Mouse (Mus musculus) hindbrain, embryonic 15.5 days (tissue): Measurements from ENCODE around the gene Sectm1a. TPM values are rescaled to one million over a fixed set of nuclear protein-coding genes. Genes with fewer than 3 reads are reported as not detected.

ENCODE experiments used
- ATAC-seq: fragments of 200-750 bp; cut with Nextera tagmentation; 2 replicates; pipeline ENCODE4 v1.8.0; 2017; ENCODE audit warnings: low read depth, moderate number of reproducible peaks, moderate TSS enrichment; ENCODE audit not compliant: low FRiP score
- H3K27ac ChIP-seq: fragments of 300-500 bp; sonication (generic); replicated peaks from 2 replicates; pipeline ENCODE4 v1.5.1; 2015; ENCODE audit warnings: mild to moderate bottlenecking, inconsistent platforms
- H3K27me3 ChIP-seq: fragments of 300-500 bp; sonication (generic); 2 replicates; pipeline ENCODE4 v1.6.1; 2015; ENCODE audit warnings: control low read depth, inconsistent platforms
- H3K36me3 ChIP-seq: fragments of 300-500 bp; sonication (generic); 2 replicates; pipeline ENCODE4 v1.6.1; 2015; ENCODE audit warnings: control low read depth, inconsistent platforms
- H3K4me1 ChIP-seq: fragments of 300-500 bp; sonication (generic); replicated peaks from 2 replicates; pipeline ENCODE4 v1.6.1; 2015; ENCODE audit warnings: control low read depth, inconsistent platforms
- H3K4me2 ChIP-seq: fragments of 300-500 bp; sonication (generic); 2 replicates; pipeline ENCODE4 v1.6.1; 2015; ENCODE audit warnings: moderate library complexity, mild to moderate bottlenecking, inconsistent platforms
- H3K4me3 ChIP-seq: fragments of 300-500 bp; sonication (generic); 2 replicates; pipeline ENCODE4 v1.5.1; 2015; ENCODE audit warnings: mild to moderate bottlenecking, inconsistent platforms
- H3K9ac ChIP-seq: fragments of 300-500 bp; sonication (generic); 2 replicates; pipeline ENCODE4 v1.6.1; 2015; ENCODE audit warnings: inconsistent platforms
- H3K9me3 ChIP-seq: fragments of 300-500 bp; sonication (generic); 2 replicates; pipeline ENCODE4 v1.6.1; 2016; ENCODE audit warnings: control low read depth, inconsistent platforms
- WGBS: fragments of 180-500 bp; shearing (Covaris S2); methylation state at CpG from one replicate; pipeline ENCODE4 v1.1.7; 2015; 5-methylcytosine and 5-hydroxymethylcytosine counted together
- polyA plus RNA-seq: library from polyadenylated mRNA; unstranded; fragments of >200 nt; fragmentation: Nextera tagmentation; extraction: Ambion mirVana; gene quantifications from 2 replicates; pipeline ENCODE4 v1.2.1, GENCODE M21; 2015

Gene Sectm1a
- polyA plus RNA-seq, result 0.26 TPM in 1 of 2 replicates, not detected in the other

DNA sequence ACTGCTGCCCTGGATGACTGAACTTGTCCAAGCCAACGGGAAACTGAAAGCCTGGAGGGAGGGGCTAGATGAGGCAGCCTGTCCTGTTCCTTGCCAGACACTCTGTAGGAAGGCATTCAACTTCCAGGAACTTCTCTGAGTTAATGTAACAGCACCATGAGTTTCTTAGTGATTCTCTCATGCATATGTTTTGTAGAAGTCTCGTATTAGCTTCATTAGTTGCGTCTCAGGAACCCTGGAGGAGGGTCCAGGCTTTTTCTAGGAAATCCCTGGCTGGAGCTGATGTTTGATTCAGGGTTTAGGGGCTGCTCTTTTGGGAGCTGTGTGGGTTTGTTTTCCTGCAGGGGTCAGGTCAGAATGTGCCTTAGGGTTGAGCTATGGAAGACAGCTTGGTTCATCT lies at the start of gene Sectm1a:
Sectm1a (minus strand) TSS at position 101 of the 400 bp plus-strand sequence.
- Histone ChIP-seq H3K27ac (no peak within 1 kb of the TSS), H3K36me3 (no peaks in the 10 kb centered on the region), H3K4me1 (no peaks in the 10 kb centered on the region), H3K9ac (no peak within 1 kb of the TSS), H3K9me3 (no peaks in the 10 kb centered on the region), H3K4me2 (no peak within 1 kb of the TSS), H3K4me3 (no peak within 1 kb of the TSS), H3K27me3 (no peaks in the 10 kb centered on the region)
- WGBS, result 84% methylated on average over 3 of the region's 3 CpGs
- no peak for ATAC-seq

DNA sequence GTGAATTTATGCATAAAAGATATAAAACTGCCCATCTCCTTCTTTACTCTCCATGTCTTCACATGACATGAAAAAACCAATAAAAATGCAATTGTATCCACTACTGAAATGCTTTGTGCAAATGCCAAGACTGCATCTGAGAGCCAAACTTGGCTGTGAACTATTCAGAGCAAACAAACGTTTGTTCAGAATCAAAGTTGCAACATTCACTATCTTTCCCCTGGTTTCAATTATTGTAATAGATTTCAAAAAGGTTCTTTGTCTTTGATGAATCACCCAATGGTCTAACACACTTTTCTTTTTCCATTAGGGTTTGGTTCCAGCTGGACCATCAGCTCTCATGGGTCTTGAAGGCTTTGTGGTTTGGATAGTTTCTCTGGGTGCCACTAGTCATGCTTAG lies 48.6 kb upstream of the Sectm1a start:
- WGBS, result 77% methylated on average over 1 of the region's 1 CpGs
- ATAC-seq, result no peak
- Histone ChIP-seq H3K4me1 (no peaks in the 10 kb centered on the region), H3K27ac (no peak overlapping the region), H3K4me3 (no peak overlapping the region), H3K4me2 (no peak overlapping the region), H3K36me3 (no peaks in the 10 kb centered on the region), H3K9me3 (no peaks in the 10 kb centered on the region), H3K9ac (no peak overlapping the region), H3K27me3 (no peaks in the 10 kb centered on the region)

DNA sequence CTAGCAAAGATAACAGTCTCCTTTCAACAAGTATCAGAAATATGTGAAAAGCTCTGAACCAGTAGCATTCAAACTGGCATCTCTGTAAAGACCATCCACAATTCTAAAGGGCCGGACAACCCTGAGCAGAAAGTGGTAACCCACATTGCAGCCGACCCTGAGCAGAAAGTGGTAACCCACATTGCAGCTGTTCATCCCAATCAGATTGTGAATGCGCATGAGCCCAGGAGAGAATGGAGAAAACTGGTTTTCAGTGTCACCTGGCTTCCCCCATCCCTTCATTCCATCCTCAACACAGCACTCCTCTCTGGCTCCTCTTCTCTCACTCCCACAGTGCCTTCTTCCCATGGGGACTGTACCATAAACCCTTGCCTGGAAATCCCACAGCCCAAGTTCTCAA lies 46.4 kb upstream of the Sectm1a start:
- no peaks in the 10 kb centered on the region for H3K9me3 ChIP-seq
- ATAC-seq, result no peak
- no peaks in the 10 kb centered on the region for H3K36me3 ChIP-seq
- H3K9ac ChIP-seq, result no peak overlapping the region
- 94% methylated on average over 3 of the region's 3 CpGs for WGBS
- H3K4me2 ChIP-seq, result no peak overlapping the region
- H3K27me3 ChIP-seq, result no peaks in the 10 kb centered on the region
- H3K4me3 ChIP-seq, result no peak overlapping the region
- H3K27ac ChIP-seq, result no peak overlapping the region
- no peaks in the 10 kb centered on the region for H3K4me1 ChIP-seq

DNA sequence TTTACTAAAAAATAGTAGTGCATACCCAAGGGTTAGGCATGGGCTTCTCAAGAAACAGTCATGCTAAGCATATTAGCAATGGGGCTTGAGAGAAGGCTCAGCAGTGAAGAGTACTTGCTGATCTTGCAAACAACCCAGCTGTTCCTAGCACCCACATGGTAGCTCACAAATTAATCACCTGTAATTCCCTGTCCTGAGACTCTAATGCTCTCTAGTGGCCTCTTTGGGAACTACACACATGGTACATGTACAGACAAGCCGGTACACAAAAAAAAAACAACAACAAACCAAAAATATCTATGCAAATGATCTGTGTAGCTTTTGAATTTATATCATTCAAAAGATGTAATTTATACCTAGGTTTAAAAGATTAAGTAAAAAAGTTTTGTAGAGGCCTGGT lies 45.4 kb upstream of the Sectm1a start:
- ATAC-seq, result no peak
- no peak overlapping the region for H3K4me3 ChIP-seq
- H3K27ac ChIP-seq, result no peak overlapping the region
- 75% methylated on average over 1 of the region's 1 CpGs for WGBS
- no peaks in the 10 kb centered on the region for H3K27me3 ChIP-seq
- H3K9me3 ChIP-seq, result no peaks in the 10 kb centered on the region
- no peak overlapping the region for H3K9ac ChIP-seq
- H3K36me3 ChIP-seq, result no peaks in the 10 kb centered on the region
- H3K4me2 ChIP-seq, result no peak overlapping the region
- H3K4me1 ChIP-seq, result no peaks in the 10 kb centered on the region

DNA sequence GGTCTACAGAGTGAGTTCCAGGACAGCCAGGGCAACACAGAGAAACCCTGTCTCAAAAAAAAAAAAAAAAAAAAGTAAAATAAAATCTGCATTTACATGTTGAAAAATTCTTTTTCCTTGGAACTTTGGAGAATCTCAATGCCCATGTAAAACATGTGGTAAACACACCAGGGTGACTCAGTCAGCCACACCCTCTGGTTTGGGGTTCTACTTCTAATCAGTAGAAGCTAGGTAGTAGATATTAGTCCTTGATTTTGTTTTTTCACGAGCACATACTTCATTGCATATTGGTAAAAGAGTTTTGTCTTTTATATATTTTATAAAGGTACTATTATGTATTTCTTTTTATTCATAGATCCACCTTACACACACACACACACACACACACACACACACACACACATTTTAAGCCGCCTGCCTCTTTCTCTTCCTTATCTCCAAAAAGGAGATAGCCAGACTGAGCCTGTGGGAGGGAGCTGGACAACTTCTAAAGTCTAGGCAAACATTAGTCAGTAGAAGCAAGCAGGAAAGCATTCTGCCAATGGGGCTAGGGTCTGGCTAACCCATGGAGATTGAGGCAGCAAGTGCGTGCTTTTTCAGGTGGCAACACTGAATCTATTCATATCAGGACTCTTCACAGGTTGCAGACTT lies 44.6 kb upstream of the Sectm1a start:
- Histone ChIP-seq H3K4me2 (no peak overlapping the region), H3K9me3 (no peaks in the 10 kb centered on the region), H3K36me3 (no peaks in the 10 kb centered on the region), H3K27me3 (no peaks in the 10 kb centered on the region), H3K27ac (no peak overlapping the region), H3K4me3 (no peak overlapping the region), H3K4me1 (no peaks in the 10 kb centered on the region), H3K9ac (no peak overlapping the region)
- WGBS, result 94% methylated on average over 3 of the region's 3 CpGs
- ATAC-seq, result no peak

DNA sequence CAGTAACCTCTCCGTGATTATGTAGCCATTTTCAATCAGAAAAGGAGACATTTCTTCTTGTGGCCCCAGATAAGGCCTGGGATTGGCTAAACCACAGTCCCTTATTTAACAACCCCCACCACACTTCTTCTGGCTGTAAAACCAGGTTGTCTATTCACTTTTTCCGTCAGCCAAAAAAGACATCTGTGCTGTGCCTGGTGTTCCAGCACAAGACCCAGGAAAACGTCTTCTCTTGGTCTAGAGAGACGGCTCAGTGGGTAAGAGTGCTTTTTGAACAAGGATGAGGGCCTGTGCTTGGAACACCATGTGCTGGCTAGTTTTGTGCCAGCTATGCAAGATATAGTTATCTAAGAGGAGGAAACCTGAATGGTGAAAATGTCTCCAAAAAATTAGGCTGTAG lies 42.4 kb upstream of the Sectm1a start:
- WGBS, result 84% methylated on average over 4 of the region's 4 CpGs

DNA sequence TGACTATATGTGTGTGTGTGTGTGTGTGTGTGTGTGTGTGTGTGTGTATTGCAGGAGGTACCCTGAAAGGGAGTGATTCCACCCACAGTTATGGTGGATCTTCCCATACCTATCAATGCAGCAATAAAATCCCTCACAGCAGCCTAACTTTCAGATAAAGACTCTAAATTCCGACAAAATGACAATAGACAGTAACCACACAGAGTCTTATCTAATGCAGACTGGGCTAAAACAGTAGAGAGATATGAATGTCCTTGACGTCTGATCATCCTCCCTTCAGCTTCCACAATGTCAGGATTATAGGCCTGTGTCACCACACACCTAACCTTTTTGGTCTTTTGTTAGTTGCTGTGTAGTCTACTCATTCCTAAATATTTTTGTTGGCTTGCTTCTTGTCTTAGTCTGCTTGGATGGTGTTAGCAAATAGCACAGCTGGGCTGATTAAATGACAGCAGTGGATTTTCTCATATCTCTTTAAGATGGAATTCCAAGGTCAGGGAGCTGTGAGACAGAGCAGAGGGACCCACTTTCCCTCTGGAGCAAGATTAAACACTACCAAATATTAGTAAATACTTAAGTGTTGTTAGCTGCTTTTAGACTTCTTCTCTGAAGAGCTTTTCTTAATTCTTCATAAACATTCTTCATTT lies 41.1 kb upstream of the Sectm1a start:
- H3K9me3 ChIP-seq, result no peaks in the 10 kb centered on the region
- no peak overlapping the region for H3K4me3 ChIP-seq
- no peak overlapping the region for H3K4me2 ChIP-seq
- H3K9ac ChIP-seq, result no peak overlapping the region
- H3K27me3 ChIP-seq, result no peaks in the 10 kb centered on the region
- no peaks in the 10 kb centered on the region for H3K4me1 ChIP-seq
- ATAC-seq, result no peak
- no peaks in the 10 kb centered on the region for H3K36me3 ChIP-seq
- H3K27ac ChIP-seq, result no peak overlapping the region
- WGBS, result 91% methylated on average over 2 of the region's 2 CpGs

More for the DNA sequence above, 42.4 kb upstream of the Sectm1a start:
- Histone ChIP-seq H3K9ac (no peak overlapping the region), H3K4me1 (no peaks in the 10 kb centered on the region), H3K27ac (no peak overlapping the region), H3K36me3 (no peaks in the 10 kb centered on the region), H3K9me3 (no peaks in the 10 kb centered on the region), H3K4me3 (no peak overlapping the region), H3K4me2 (no peak overlapping the region), H3K27me3 (no peaks in the 10 kb centered on the region)
- no peak for ATAC-seq

DNA sequence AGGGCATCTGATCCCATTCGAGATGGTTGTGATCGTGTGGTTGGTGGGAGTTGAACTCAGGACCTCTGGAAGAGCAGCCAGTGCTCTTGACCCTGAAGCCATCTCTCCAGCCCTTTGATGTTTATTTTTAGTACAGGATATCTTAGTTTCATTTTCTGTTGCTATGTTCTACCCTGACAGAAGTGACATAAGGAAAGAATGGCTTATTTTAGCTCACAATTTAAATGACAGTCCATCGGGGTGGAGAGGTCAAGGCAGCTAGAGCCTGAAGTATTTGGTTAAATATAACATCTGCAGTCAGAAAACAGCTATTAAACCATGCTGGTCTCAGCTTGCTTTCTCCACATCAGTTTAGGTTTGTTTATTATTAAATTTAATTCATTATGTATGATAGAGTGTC lies 40.1 kb upstream of the Sectm1a start:
- no peaks in the 10 kb centered on the region for H3K9me3 ChIP-seq
- no peaks in the 10 kb centered on the region for H3K36me3 ChIP-seq
- no peak overlapping the region for H3K27ac ChIP-seq
- H3K4me1 ChIP-seq, result no peaks in the 10 kb centered on the region
- H3K4me3 ChIP-seq, result no peak overlapping the region
- no peaks in the 10 kb centered on the region for H3K27me3 ChIP-seq
- no peak overlapping the region for H3K9ac ChIP-seq
- WGBS, result 85% methylated on average over 3 of the region's 3 CpGs
- no peak for ATAC-seq
- no peak overlapping the region for H3K4me2 ChIP-seq

DNA sequence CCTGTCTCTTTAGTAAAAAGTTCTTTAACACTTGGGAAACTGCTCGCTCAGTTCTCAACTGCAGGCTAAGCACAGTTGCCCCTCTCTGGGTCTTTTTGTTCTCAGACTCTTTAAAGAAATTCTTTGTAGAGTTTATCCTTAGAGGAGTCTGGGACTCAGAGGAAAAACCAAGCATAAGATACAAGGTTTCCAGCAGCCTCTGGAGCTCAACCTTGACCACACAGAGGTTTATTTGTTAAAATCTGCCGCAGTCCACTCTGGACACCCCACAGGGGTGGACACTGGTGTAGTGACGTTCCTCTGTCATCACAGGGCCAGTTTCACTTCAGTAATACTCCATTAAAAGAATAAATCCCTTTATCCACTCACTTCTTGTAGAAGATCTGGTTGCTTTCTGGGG lies 37.6 kb upstream of the Sectm1a start, which contains the start of gene Tex19.2:
Tex19.2 (minus strand) TSS at position 101 of the 400 bp plus-strand sequence.
- Histone ChIP-seq H3K4me3 (no peak within 1 kb of the TSS), H3K9me3 (no peaks in the 10 kb centered on the region), H3K27ac (no peak within 1 kb of the TSS), H3K27me3 (no peaks in the 10 kb centered on the region), H3K4me1 (no peaks in the 10 kb centered on the region), H3K36me3 (no peaks in the 10 kb centered on the region), H3K4me2 (no peak within 1 kb of the TSS), H3K9ac (no peak within 1 kb of the TSS)
- 65% methylated on average over 3 of the region's 3 CpGs for WGBS
- no peak for ATAC-seq

DNA sequence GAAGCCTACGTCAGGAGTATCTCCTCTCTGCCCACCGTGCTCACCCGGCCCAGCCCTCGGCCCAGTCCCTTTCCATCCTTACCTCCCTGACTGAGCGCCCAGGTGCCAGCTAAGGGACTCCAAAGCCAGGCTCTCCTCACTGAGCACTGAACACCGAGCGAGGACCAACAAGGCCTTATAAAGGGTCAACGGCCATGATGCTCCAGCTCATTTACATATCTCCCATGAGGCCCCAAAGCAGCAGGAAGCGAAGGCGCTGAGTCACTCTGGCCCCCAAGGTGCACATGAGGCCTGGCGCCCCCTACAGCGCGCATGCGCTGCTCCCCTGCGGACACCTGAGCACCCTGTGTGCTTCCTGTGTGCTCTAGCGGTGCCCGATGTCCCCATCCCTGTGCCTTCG lies 37.1 kb upstream of the Sectm1a start:
- Histone ChIP-seq H3K27me3 (no peaks in the 10 kb centered on the region), H3K4me1 (no peaks in the 10 kb centered on the region), H3K27ac (no peak overlapping the region), H3K9me3 (no peaks in the 10 kb centered on the region), H3K9ac (no peak overlapping the region), H3K4me2 (no peak overlapping the region), H3K36me3 (no peaks in the 10 kb centered on the region), H3K4me3 (no peak overlapping the region)
- 93% methylated on average over 18 of the region's 18 CpGs for WGBS
- no peak for ATAC-seq

DNA sequence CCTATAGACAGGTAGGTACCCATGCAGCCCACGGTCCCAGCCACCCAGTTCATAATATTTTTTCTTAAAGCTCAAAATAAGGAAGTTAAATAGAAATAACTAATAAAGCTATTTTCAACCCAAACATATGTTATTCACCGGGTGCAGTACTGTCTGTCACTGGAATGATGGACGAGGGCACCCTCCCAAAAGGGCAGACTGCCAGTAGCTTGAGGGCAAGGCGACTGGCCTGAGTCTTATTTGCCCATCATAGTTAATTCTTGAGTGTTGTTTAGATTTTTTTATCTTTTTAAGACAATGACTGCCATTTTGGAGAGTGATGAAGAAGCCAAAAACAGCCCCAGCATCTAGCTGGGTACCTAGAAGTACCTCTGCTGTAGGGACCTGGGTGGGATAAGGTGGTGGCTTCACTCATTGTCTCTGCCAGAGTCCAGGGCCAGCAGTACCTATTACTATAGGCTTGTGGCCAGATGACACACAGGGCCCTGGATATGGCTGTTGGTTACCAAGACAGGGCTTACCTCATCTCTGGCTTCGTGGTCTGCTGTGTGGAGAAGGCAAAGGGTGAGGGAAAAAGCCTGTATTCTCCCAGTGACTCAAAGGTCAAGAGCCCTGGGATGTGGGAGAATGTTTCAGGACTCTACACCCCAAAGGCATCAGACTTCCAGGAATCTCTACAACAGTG lies 31.2 kb upstream of the Sectm1a start:
- Histone ChIP-seq H3K36me3 (no peaks in the 10 kb centered on the region), H3K4me2 (no peak overlapping the region), H3K4me3 (no peak overlapping the region), H3K27ac (no peak overlapping the region), H3K9ac (no peak overlapping the region), H3K4me1 (0 out of 2 replicates have a peak, but pooled peaks cover 3% of the 10 kb centered on the region), H3K27me3 (no peaks in the 10 kb centered on the region), H3K9me3 (no peaks in the 10 kb centered on the region)
- 67% methylated on average over 5 of the region's 5 CpGs for WGBS
- ATAC-seq, result no peak

DNA sequence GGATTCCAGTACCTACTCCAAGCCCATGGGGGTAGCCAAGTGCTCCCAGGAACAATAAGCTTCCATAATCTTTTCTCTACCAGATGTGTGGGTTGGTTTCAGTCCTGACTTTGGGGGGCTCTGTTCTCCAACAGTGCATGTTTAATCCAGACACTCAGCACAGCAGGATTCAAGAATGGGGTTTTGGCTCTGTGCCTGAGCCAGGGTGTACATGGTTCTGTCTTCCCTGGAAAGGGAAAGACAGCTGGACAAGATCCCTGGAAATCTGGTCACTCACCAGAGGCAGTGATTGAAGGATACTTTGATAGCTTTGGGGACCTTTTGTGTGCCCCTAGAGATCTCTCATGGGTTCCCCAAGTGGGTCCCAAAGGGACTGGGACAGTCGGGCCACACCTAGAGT lies 30.6 kb upstream of the Sectm1a start:
- 33% methylated on average over 1 of the region's 1 CpGs for WGBS
- ATAC-seq, result no peak
- Histone ChIP-seq H3K36me3 (no peaks in the 10 kb centered on the region), H3K4me2 (no peak overlapping the region), H3K27ac (no peak overlapping the region), H3K4me1 (0 out of 2 replicates have a peak, but pooled peaks cover 3% of the 10 kb centered on the region), H3K4me3 (no peak overlapping the region), H3K27me3 (no peaks in the 10 kb centered on the region), H3K9me3 (no peaks in the 10 kb centered on the region), H3K9ac (no peak overlapping the region)
